Mouse (Mus musculus): ENCODE results near the gene Gdpgp1.

Gdpgp1 gene

GRCm38 (mm10) chr7:80199286-80199685 is 33.4 kb upstream of the Gdpgp1 start:
- no peak for DNase-seq (ENCODE audit: extremely low read depth, low read depth, low spot score)

- DNase-seq (ENCODE audit: extremely low read depth, low read depth, low spot score): no peak
These were observed 32.6 kb upstream of the Gdpgp1 start for GRCm38 (mm10) chr7:80199851-80200587.

DNA sequence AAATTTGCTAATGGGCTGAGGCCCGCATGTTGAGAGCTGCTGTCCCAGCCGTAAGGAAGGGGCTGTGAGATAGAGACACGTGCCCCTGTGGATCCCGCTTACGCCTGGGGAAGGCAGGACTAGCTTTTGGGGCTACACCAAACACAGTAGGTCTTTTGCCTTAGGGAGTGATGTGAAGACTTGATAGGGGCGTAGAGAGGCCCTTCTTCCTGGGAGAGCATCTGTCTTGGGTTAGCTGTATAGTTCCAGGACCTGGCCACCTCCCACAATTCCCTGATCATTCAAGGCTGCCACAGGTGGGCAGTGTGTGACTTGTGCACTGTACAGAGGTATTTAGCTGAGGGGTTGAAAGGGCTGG is 32.1 kb upstream of the Gdpgp1 start:
- no peak for DNase-seq (ENCODE audit: extremely low read depth, low read depth, low spot score)

GRCm38 (mm10) chr7:80200963-80201539 is 31.6 kb upstream of the Gdpgp1 start:
- DNase-seq (ENCODE audit: extremely low read depth, low read depth, low spot score): no peak

GRCm38 (mm10) chr7:80201888-80202540 is 30.7 kb upstream of the Gdpgp1 start:
- DNase-seq (ENCODE audit: extremely low read depth, low read depth, low spot score): no peak

DNA sequence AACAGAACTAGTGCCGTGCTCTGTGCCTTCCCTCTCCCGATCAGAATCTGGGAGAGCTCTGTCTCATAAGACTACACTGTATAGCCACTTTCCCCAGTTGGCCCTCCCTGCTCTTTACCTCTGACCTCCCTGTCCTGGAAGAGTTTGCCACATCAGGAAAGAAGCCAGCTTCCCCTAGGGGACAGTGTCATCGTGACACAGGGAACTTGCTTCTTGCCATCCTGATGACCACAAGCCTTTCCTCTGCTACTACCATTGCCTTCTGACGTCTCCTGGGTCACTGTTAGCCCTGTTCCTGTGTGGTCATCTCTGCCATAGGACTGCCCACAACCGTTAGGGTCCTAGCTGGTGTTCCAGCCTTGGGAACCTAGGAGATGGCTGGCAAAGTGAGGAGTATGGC is 29.7 kb upstream of the Gdpgp1 start:
- DNase-seq (ENCODE audit: extremely low read depth, low read depth, low spot score): no peak

- DNase-seq (ENCODE audit: extremely low read depth, low read depth, low spot score): no peak
These were observed 29.0 kb upstream of the Gdpgp1 start for GRCm38 (mm10) chr7:80203638-80204096.

GRCm38 (mm10) chr7:80204362-80204761 is 28.3 kb upstream of the Gdpgp1 start:
- DNase-seq (ENCODE audit: extremely low read depth, low read depth, low spot score): no peak

DNA sequence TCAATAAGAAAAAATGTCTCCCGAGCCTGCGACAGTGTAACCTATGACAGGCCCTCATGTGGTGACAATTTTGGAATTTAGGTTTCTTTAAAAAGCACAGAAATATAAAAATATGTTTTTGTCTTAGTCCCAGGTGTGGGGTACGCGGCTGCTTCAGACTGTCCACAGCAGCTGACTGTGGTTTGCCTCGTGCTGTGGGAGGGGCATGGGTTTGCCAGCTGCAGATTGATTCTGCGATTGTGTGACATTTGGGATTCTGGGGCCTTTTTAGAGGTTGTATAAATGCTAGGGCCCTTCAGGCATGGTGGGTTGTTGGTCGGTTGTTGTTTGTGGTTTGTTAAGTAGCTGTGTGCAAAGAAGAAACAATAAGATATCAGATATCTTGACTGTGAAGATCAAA is 27.7 kb upstream of the Gdpgp1 start:
- no peak for DNase-seq (ENCODE audit: extremely low read depth, low read depth, low spot score)

- no peak for DNase-seq (ENCODE audit: extremely low read depth, low read depth, low spot score)
These were observed 26.7 kb upstream of the Gdpgp1 start for GRCm38 (mm10) chr7:80205705-80206589.

GRCm38 (mm10) chr7:80207314-80207731 is 25.3 kb upstream of the Gdpgp1 start:
- DNase-seq (ENCODE audit: extremely low read depth, low read depth, low spot score): no peak

DNA sequence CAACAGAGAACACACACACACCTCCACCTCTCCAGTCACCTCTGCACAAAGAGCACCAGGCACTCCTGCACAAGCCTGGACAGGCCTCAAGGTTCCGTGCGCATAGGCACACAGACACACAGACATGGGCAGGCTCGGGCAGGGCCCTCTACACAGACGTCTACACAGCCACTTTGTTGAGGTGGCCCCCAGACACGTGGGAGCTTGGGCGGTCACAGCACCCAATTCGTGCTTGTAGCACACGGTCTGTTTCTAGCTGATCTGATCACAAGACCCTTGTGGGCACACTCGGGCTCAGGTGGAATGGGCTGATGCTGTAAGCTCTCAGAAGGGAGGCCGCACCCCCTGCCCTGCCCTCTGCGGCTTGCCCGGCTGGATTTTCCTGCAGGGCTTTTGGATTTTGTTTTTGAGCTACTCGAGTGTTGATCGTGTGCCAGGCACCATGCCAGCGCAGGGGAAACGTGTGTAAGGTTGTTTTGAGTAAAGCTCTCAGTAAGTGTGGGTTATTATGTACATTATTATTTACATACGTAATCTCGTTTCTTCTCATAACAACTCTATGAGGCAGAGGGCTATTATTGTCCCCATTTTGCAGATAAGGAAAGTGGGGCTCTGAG is 24.5 kb upstream of the Gdpgp1 start:
- DNase-seq (ENCODE audit: extremely low read depth, low read depth, low spot score): no peak

- DNase-seq (ENCODE audit: extremely low read depth, low read depth, low spot score): no peak
These were observed 23.8 kb upstream of the Gdpgp1 start for GRCm38 (mm10) chr7:80208738-80209430.

DNA sequence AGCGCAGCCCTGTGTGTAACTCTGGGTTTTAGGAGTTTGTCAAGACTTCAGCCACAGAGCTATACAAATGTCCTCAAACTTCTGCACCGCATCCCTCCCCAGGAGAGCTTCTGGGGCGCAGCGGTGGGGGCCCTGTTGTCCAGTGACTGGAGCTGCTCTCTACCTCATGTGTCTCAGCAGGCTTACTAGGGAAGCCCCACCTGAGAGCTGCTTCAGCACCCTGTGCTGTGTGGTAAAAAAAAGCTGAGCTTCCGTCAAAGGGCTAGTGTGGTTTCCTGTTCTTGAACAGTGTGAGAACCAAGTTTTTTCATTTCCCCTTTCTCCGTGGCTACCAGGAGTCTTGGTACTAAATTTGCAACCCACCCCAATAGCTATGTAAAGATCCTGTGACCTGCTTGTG is 23.0 kb upstream of the Gdpgp1 start:
- DNase-seq (ENCODE audit: extremely low read depth, low read depth, low spot score): no peak

DNA sequence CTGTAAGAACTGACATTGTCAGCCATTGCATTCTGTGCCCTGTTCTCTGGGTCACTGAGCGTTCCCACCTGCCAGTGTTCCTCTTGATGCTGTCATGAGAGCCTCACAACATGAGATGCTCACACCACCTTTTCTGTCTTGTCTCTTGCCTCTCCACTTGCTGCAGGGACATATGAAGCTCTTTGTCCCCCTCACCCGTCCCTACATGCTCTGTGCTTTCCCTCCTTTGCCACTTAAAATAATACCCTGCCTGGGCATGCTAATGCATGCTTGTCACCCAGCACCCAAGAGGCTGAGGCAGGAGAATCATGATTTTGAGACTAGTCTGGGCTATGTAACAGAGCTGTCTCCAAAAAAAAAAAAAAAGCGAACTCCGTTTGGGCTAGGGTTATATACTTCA is 21.7 kb upstream of the Gdpgp1 start:
- DNase-seq (ENCODE audit: extremely low read depth, low read depth, low spot score): no peak

DNA sequence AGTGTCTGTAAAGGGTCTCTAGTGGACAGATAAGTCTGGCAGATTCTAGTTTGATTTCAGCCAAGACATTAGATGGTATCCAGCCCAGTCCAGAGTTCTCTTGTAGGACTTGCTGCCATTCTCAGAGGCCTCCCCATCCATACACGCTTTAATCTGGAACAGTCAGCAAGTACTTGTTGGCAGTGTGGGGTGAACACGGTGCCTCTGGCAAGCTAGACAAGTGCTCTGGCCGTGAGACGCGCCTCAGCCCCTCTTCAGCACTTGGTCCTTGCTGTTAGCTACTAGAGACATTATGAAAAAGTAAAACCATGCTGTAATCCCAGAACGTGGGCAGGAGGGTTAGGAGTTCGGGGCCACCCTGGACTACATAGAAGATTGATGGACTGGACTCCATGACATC is 19.1 kb upstream of the Gdpgp1 start:
- no peak for DNase-seq (ENCODE audit: extremely low read depth, low read depth, low spot score)

DNA sequence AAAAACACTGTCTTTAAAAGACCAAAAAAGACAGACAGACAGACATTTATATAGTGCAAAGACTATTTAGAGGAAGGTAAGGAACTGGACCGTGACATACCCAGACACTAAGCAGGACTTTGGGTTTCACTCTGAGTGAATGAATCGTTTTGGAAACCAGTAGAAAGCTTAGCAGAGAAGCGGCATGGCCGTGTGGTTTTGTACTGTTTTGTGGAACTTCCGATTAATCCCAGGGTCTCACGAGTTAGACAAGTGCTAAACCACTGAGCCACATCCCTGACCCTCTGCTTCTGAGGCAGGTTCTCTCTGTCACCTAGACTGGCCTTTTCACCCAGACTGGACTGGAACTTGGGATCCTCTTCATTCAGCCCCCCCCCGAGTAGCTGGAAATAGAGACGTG is 18.2 kb upstream of the Gdpgp1 start:
- DNase-seq (ENCODE audit: extremely low read depth, low read depth, low spot score): no peak

GRCm38 (mm10) chr7:80215398-80215797 is 17.3 kb upstream of the Gdpgp1 start:
- no peak for DNase-seq (ENCODE audit: extremely low read depth, low read depth, low spot score)

DNA sequence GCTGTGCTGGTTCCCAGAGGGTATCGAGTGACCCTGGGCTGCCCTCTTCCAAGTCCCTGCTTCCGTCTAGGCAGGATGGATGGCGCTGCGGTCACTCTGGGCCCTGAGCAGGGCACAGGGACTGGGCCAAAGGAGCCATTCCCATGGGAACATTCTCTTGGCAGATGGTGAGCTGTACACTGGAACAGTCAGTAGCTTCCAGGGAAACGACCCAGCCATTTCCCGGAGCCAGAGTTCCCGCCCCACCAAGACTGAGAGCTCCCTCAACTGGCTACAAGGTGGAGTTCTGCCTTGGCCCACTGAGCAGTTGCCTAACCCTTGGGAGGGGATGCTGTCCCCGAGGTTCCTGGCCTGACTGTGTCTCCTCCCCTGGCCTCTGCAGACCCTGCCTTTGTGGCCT is 16.1 kb upstream of the Gdpgp1 start:
- DNase-seq (ENCODE audit: extremely low read depth, low read depth, low spot score): no peak

- DNase-seq (ENCODE audit: extremely low read depth, low read depth, low spot score): no peak
These were observed 14.0 kb upstream of the Gdpgp1 start for GRCm38 (mm10) chr7:80218666-80219065.
